Mouse (Mus musculus) retina, adult 2 months (tissue): ENCODE measurements at regions not wholly inside any gene's neighbourhood (a gene's known extent, or its start where the extent isn't known, plus 50 kb on each side); places are given as distances from the start of the nearest gene placed in this dataset.

Source experiments
- DNase-seq: peaks from one replicate; pipeline ENCODE4 v3.0.0-alpha.2; 2012; ENCODE audit warnings: low read depth, low spot score

GRCm38 (mm10) chr6:31082613-31083470 is 124.0 kb upstream of the Klf14 start:
- DNase-seq = no peak

- DNase-seq = no peak
These were observed 124.8 kb upstream of the Klf14 start for GRCm38 (mm10) chr6:31083701-31084100.

- DNase-seq = no peak
These were observed 126.3 kb upstream of the Klf14 start for GRCm38 (mm10) chr6:31085063-31085759.

GRCm38 (mm10) chr6:31085760-31086108 is 126.9 kb upstream of the Klf14 start:
- no peak for DNase-seq

DNA sequence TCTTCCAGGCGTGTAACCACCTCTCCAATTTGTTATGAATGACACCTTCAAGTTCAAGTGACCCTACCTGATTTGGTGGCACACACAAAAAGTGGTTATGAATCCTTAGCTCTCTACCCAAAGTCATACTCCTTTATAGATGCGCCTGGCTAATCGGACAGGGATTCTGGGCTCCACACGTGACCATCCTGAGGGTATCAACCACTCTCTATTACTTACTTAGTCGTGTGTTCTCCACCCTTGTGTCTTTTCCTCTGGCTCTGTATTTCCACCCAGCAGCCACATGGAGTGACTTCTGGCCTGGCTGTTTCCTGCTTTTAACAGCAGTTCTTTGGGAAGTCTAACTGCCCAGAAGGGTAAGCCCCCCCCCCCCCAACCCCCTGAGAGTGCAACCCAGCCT is 127.4 kb upstream of the Klf14 start:
- no peak for DNase-seq

DNA sequence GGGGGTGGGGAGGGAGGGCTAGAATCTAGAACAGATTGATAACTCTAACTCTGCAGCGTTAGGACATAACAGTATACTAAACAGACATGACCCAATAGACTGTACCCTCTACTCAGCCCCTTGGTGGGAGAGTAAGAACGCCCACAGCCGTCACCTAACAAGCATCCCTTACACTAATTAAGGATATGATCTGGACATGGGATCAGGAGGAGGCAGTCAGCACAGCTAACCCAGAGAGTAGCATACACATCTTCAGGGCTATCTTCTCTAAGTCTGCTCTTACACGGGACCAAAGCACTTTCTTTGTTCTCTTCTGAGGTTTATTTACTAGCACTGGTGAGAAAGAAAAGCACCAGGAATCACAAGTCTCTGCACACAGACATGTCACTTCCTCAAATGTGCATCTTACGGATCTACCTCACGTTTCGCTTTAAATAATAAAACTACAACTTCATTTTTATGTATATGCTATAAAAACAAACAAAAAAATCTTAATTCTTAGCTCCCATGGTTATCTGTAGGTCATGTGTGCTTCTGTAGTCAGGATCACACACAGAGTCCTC is 128.0 kb upstream of the Klf14 start:
- DNase-seq = no peak

DNA sequence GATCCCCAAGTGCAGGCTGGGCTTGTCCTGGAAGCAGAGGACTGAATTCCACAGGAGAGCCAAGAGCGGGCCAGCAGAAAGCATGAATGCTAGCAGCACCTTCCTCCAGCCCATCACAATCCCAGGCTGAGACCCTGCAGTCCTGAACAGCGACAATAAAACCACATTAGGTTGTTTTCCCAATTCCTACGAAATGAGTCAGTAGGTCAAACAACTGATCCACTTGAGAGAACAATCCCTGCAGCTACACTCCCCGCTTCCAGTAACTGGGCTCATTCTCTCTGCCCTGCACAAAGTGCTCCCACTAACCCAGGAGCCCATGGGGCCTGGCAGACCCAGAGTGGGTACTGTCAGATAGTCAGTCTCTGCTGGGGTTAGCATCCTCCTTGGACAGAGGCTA is 128.6 kb upstream of the Klf14 start:
- DNase-seq = no peak

DNA sequence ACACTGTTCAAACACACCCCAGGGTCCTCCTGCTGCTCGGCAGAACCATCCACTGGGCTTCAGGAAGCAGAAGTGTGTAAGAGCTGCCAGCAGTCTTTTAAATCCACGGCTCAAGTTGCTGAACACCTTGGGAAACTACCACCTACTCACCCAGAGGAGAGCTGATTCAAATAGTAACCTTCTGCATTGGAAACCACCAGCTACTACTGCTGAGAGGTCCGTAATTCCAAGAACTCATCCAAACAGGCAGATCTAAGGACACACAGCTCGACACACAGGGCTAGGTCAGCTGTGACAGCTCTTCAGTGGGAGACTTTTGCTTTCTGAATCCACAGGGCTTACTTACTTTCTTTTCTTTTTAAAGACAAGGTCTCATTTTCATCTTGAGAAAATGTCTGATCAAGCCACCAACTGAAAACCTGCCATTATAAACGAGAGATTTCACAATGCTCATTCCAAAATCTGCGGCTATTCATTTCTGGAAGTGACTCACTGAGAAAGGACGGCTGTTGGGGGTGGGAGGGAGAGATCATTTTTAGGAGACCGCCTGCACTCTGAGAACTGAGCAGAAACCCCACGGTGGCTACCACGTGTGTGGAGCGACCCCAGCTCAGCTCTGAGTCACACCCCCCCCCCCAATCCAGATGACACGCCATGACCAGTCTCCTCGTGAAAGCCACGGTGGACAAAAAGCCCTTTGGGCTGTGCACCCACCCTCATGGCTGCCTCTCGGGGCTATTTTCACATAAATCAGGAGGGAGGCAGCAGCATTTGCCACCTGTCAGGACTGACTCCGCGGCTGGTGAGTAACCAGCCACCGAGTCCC is 129.5 kb upstream of the Klf14 start:
- DNase-seq = no peak

- DNase-seq = no peak
These were observed 130.1 kb upstream of the Klf14 start for GRCm38 (mm10) chr6:31088973-31089368.

DNA sequence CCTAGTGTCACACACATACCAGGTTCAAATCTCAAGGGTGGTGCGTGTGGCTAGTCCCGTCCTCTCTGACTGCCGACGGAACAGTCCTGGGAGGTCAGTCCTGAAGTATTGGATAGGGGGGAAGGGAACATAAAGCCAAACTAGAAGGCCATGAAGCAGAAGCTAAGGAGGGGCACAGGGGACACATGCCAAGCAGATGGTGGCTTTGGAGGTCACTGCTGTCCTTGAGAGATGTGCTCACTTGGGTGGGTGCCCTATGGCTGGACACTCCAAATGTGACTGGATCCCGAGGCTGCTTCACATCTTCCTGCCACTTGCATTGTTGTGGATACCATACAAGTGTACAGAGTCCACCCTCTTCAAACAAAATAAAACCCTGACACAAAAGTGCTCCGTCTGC is 131.4 kb upstream of the Klf14 start:
- no peak for DNase-seq

DNA sequence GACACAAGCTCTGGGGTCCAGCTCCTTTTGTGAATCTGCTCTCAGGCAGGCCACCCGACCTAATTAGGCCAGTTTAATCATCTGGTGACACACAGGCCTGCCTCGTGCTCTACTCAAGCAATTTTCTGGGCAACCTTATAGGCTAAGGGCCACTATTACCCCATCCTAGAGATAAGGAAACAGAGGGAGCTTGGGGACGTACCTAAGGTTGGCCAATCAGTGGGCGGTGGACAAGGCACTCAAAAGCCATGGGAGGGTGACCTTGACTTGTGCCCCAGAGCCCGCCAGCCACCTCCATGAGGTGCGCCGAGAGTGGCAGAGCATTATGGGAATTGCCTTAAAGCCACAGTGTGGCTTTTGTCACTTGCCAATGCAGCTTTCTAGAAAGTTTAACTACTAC is 131.9 kb upstream of the Klf14 start:
- no peak for DNase-seq

GRCm38 (mm10) chr6:31092324-31092723 is 133.4 kb upstream of the Klf14 start:
- no peak for DNase-seq

GRCm38 (mm10) chr6:31092760-31093159 is 133.9 kb upstream of the Klf14 start:
- no peak for DNase-seq

DNA sequence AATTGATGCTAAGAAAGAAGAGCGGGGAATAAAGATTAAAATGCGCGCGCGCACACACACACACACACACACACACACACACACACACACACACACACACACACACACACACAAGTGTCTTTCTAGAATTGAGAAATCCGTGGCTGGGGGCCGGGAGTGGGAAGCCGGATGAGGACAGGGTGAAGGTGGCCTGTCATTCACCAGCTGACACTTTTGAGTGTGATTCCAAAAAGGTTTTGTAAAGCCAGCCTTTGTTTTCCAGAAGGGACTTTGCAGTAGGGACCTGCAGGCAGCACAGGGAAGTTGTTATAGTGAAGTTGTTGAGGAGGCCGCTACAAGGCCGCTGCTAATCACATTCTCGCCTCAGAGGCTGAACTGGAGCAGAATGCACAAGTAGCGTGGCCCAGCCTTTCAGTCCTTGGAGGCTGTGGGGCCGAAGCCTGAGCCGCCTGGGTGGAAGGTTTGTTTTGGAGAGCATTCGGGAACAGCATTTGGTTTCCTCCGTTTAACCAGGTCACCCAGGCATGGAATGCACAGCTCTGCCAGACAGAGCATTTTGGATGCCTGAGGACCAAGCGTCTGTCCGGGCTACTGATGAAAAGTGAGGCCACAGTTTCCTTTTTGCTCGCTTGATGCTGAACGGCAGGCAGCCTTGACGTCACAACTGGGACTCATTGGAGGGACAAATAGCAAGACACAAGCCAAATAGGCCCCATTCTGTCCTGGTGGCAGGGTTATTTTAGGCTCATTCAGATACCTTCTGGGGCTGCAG is 137.3 kb upstream of the Klf14 start:
- peak; percentile 25 for DNase-seq

- DNase-seq = no peak
These were observed 137.9 kb upstream of the Klf14 start for GRCm38 (mm10) chr6:31096787-31097186.

DNA sequence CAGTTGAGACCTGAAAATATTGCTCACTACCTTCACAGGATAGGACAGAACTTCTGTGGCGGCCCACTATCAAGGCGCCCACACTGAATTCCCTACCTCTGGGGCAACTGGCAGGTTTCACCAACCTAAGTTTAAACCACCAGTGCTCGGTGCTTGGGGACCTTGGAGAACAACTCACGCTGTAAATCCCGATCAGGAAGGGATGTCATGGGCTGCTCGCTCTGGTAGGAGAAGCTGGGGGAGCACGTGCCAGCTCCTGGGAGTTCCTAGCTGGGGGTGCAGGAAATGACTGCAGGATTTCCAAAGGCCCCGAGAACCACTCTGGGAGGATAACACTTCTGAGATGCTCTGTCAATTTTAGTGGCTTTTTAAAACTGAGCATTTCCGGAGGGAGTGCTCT is 138.4 kb upstream of the Klf14 start:
- no peak for DNase-seq

- no peak for DNase-seq
These were observed 139.2 kb upstream of the Klf14 start for GRCm38 (mm10) chr6:31098106-31098505.

DNA sequence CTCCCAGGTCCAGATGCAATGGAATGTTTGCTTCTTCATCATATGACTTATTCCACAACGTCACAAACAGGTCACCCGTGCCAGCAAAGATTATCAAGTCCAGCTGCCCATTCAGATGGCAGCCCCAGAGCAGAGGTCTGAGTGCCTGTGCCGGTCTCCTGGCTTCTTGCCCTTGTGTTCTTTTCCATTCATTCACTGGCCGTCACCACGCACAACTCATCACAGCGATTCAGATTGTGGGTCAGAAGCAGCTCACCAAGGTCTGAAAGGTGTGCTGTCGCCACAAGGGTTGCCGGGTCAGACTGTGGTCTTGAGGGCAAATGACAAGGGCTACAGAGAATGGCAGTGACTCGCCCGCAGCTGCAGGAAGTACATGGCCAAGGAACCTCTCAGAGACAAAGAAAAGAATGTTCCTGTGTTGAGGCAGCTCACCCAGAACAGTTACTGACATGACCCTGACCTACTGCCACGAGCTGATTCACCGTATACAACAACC is 141.3 kb upstream of the Klf14 start:
- no peak for DNase-seq

DNA sequence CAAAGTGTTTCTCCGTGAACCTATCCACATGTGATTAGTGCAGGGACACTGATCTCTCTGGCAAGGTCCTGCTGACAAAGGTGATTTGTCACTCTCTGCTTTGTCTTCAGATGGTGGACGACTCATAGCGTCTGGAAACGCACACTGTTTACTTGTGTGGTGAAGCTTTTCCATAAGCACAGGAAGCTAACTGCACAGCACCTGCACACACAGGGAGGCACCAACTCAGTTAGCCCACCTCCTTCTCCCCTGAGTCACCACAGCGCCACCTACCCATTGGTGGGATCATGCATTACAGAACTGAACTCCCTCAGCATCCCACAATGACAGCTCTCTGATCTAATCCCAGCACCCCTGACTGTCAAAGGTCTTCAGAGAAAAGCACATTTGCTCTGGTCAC is 141.9 kb upstream of the Klf14 start:
- no peak for DNase-seq

GRCm38 (mm10) chr6:31106144-31106836 is 147.4 kb upstream of the Klf14 start:
- peak; percentile 26 for DNase-seq
